Mouse (Mus musculus) bone marrow macrophage, adult 2 months (primary cell): Measurements from ENCODE around the gene Gabra2. TPM values are rescaled to one million over a fixed set of nuclear protein-coding genes. Genes with fewer than 3 reads are reported as not detected.

Experiments
- H3K27ac ChIP-seq: 2 replicates; pipeline ENCODE4 v1.5.1; 2012; ENCODE audit warnings: low read depth, low read length; ENCODE audit not compliant: insufficient read depth
- H3K4me1 ChIP-seq: 2 replicates; pipeline ENCODE4 v1.6.1; 2012; ENCODE audit warnings: low read length; ENCODE audit not compliant: control insufficient read depth, insufficient read depth
- H3K4me3 ChIP-seq: 2 replicates; pipeline ENCODE4 v1.5.1; 2012; ENCODE audit warnings: mild to moderate bottlenecking, low read length, moderate library complexity; ENCODE audit not compliant: insufficient read depth
- CTCF ChIP-seq: IDR thresholded peaks from 2 replicates; pipeline ENCODE4 v1.5.1; 2012; ENCODE audit warnings: low read depth, mild to moderate bottlenecking, low read length, moderate library complexity
- POLR2A ChIP-seq: IDR thresholded peaks from 2 replicates; pipeline ENCODE4 v1.6.1; 2012; ENCODE audit warnings: mild to moderate bottlenecking, low read depth, low read length, borderline replicate concordance
- polyA plus RNA-seq: library from polyadenylated mRNA; stranded (reverse); fragments of >200 nt; gene quantifications from 2 replicates; pipeline ENCODE4 v1.2.4, GENCODE M21; 2012; ENCODE audit not compliant: missing spikeins, insufficient read depth, insufficient read length

The Gabra2 gene
- 0.27 TPM in 1 of 2 replicates, not detected in the other for polyA plus RNA-seq

DNA sequence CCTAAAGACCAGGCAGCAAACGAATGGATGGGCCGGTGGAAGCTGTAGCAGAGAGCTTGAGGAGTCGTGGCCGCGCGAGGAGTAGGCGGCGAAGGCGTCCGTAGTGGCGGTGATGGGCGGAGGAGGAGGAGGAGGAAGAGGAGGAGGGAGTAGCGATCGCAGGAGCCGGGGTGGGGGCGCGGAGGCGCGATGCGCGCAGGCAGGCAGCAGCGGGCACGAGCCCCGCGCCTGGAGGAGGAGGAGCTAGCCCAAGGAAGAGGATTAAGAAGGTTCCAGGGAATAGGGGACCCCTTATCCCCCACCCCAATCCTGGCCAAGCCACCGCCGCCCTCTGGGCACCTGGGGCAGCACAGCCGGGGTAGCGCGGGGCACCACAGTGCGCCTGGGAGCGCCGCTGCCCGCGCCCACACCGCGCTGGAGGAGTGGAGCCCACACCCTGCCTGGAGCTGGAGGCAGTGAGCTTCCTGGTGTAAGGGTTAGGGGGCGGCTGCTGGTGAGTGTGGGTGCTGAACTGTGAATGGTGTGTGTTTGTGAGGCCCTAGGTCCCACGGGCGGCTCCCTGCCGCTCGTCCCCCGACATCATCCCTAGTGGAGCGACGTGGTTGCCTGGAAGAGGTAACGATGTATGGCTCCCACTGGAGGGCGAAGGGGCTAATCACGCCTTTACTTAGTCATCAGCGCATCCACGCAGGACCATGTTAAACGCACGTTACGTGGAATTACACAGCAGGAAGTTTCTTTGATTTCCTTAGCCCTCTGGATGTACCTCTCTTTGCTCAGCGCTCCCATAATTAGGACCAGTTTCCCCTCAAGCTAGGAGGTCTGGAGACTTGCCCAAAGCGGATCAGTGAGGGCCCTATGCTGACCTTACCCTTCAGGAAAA lies at the start of gene Gabra2:
Gene Gabra2, minus strand, starts transcription at position 125 of the 883 bp plus-strand sequence.
- TF ChIP-seq POLR2A (no peak), CTCF (no peak)
- H3K4me3 ChIP-seq: no peak within 1 kb of the TSS
- no peak within 1 kb of the TSS for H3K27ac ChIP-seq
- H3K4me1 ChIP-seq: no peaks in the 10 kb centered on the region

DNA sequence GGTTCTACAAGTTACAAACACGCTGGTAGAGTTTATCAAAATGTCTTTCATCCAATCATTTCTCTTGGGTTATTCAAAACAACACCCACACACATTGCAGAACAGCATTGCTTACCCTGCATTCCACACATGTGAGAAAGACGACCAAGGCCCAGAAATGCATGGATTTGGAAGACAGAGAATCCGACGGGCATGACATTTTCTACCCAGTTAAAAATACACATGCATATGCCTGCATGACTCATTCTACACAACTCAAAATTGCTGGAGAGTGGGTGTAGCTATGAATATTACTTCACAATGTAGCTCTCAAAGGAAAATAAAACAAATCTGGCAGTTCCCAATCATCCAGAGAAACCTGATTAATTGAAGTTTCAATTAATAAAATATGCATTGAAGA lies 41.0 kb upstream of the Gabra2 start:
- TF ChIP-seq POLR2A (no peak), CTCF (no peak)
- H3K4me3 ChIP-seq: no peak overlapping the region
- no peaks in the 10 kb centered on the region for H3K4me1 ChIP-seq
- no peak overlapping the region for H3K27ac ChIP-seq

DNA sequence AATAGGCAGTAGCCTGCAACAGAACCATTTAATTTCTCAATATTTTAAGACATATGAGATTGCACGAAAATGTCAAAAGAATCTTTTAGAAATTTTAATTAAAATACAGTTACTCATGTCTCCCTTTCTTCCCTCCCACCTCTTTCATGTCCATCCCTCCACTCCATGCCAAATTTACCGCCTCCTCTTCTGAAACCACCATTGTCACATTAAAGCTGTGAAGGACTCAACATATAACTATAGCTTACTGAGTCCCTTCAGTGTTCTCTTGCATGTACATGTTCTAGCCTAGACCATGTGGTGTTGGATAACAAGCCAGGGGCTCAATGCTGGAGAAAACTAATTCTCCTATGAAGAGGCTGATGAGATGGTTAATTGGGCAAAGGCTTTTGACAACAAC lies 40.2 kb upstream of the Gabra2 start:
- Histone ChIP-seq H3K4me3 (no peak overlapping the region), H3K4me1 (no peaks in the 10 kb centered on the region), H3K27ac (no peak overlapping the region)
- TF ChIP-seq CTCF (no peak), POLR2A (no peak)

DNA sequence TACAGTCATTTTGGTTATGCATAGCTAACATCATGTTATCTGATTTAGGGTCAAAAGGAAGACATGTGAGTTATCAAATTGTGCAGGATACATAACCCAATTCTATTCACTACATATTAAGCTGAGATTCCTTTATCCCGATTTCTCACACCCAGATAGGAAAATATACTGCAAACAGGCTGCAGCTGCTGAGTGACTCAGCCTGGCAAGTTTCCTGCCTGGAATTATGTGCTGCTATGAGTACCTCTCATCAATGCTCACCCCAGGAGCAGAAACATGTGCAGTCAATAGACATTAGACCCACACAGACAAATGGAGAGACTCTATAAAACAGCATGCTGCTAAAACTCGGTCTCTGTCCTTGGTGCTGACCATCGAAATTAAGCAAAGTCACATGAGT lies 32.1 kb upstream of the Gabra2 start:
- TF ChIP-seq POLR2A: no peak
- no peak for TF ChIP-seq CTCF
- H3K4me3 ChIP-seq: no peak overlapping the region
- no peaks in the 10 kb centered on the region for H3K4me1 ChIP-seq
- H3K27ac ChIP-seq: no peak overlapping the region

DNA sequence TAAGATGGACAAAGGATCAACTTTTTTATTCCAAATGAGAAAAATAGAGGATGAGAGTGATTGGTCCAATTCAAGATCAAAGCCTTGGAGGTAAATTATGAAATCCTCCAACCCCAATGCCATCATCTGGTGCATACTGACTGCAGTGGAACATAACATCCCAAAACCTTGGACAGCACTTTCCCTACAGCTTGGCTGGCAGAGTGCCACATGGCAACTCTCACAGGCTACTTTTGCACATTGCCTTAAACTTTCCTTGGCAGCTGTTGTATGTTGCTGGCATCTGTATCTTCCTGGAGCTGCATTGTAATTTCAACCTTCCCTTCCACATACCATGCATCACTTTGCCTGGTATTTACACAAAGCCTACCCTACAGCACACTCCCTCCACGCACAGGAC lies 19.6 kb upstream of the Gabra2 start:
- TF ChIP-seq POLR2A: no peak
- TF ChIP-seq CTCF: no peak
- H3K4me1 ChIP-seq: no peaks in the 10 kb centered on the region
- no peak overlapping the region for H3K27ac ChIP-seq
- no peak overlapping the region for H3K4me3 ChIP-seq

DNA sequence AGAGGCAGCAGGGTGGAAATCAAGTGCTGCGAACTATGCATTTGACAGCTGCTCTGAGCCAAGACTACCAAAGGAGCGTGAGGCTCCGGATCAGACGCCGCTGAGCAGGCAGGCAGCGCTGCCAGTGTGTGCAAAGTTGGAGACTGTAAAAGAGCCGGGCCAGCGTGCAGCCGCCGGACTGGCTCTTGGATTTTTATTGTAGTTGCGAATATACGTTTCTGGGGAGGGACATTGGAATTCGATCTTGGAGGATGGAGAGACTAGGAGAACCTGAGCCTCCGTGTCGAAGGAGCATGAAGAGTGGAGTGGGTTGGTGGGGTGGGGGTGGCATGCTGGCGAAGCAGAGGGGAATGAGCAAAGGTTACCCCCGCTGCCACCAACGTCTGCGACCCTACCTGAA lies 469 bp downstream of the Gabra2 start:
- H3K4me1 ChIP-seq: no peaks in the 10 kb centered on the region
- no peak overlapping the region for H3K27ac ChIP-seq
- no peak overlapping the region for H3K4me3 ChIP-seq
- no peak for TF ChIP-seq POLR2A
- no peak for TF ChIP-seq CTCF

DNA sequence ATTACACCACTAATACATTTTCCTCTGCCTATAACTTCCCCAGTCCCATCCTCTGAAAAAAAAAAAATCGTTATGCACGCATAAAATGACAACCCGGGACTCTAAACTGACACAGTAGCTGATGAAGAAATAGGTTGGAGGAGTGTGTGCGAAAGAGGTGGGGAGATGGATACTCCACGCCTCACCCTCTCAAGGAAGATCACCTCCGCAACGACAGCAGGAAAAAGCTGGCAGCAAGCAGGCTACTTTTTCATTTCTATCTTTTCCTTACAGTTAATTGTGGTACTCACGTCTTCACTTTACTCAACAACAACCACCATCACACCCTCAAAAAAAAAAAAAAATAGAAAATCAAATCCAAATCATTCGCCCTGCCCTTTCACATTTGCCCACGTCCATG lies 873 bp downstream of the Gabra2 start:
- Histone ChIP-seq H3K4me3 (no peak overlapping the region), H3K27ac (no peak overlapping the region), H3K4me1 (no peaks in the 10 kb centered on the region)
- TF ChIP-seq CTCF (no peak), POLR2A (no peak)

DNA sequence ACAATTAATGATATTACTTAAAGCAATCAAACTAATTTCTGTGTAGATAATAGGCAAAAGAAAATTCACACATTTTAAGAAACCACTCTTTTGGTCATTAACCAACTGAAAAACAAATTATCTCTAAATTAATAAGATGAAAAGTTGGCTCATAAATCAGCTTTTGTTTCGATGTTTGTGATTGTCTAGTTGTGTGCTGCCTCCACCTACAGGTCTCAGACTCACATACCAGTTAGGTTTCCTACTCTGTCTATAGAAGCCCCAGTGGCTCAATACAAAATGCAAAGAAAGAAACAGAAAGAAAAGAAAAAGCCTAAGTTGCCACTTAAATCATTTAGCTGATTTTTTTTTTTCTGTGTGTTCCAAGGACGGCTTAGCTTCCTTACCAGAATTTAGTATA lies 1.8 kb downstream of the Gabra2 start:
- no peak for TF ChIP-seq CTCF
- no peak for TF ChIP-seq POLR2A
- Histone ChIP-seq H3K4me3 (no peak overlapping the region), H3K27ac (no peak overlapping the region), H3K4me1 (no peaks in the 10 kb centered on the region)

DNA sequence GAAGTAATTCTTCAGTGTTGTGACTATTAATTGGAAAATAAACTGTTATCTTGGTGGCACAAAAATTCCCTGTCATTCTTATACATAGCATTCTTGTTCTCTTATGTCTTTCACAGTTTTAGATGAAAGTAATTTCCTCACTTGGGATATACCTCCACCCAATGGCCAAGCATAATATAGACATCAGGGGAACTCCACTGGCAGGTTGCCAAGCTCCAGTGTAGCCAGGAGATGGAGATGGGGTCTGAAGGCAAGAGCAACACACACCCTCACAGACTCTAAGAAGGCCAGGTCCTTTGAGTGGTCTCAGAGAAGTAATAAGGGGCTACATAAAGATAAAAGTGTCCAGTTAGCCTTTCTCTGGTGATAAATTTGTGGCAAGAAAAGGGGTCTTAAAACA lies 3.2 kb downstream of the Gabra2 start:
- no peak overlapping the region for H3K4me3 ChIP-seq
- no peak overlapping the region for H3K27ac ChIP-seq
- H3K4me1 ChIP-seq: no peaks in the 10 kb centered on the region
- no peak for TF ChIP-seq POLR2A
- no peak for TF ChIP-seq CTCF

DNA sequence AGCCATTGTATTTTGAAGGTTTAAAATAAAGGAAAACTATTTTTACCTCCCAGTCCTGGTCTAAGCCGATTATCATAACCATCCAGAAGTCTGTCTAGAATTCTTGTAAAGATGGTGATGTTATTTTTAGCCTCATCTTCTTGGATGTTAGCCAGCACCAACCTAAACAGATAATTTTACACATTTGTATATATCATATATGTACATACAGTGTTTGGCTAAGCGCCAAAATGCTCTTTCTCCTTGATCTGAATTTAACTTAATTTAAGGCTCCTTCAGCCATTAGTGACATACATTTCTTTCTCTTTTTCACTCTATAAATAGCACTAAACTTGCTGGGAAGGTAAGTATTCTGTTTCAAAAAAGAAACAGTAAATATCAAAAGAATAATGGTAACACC lies 3.7 kb downstream of the Gabra2 start:
- no peak overlapping the region for H3K27ac ChIP-seq
- TF ChIP-seq POLR2A (no peak), CTCF (no peak)
- no peak overlapping the region for H3K4me3 ChIP-seq
- no peaks in the 10 kb centered on the region for H3K4me1 ChIP-seq
